Mouse (Mus musculus) cerebellum, adult 11 months (tissue): ENCODE data around the gene Etv6.

Source experiments
- DNase-seq: peaks from one replicate; pipeline ENCODE4 v3.0.0; 2022

Gene Etv6

GRCm38 (mm10) chr6:134217747-134218146 is 182.2 kb downstream of the Etv6 start:
- no peak for DNase-seq

GRCm38 (mm10) chr6:134218441-134218840 is 182.9 kb downstream of the Etv6 start:
- no peak for DNase-seq

- DNase-seq: no peak
These were observed 183.9 kb downstream of the Etv6 start for GRCm38 (mm10) chr6:134219358-134219757.

- no peak for DNase-seq
These were observed 184.8 kb downstream of the Etv6 start for GRCm38 (mm10) chr6:134220209-134220777.

GRCm38 (mm10) chr6:134222248-134222929 is 186.9 kb downstream of the Etv6 start:
- DNase-seq: no peak

- no peak for DNase-seq
These were observed 190.1 kb downstream of the Etv6 start for GRCm38 (mm10) chr6:134225564-134225963.

- no peak for DNase-seq
These were observed 191.1 kb downstream of the Etv6 start for GRCm38 (mm10) chr6:134226349-134227169.

- DNase-seq: no peak
These were observed 200.8 kb downstream of the Etv6 start for GRCm38 (mm10) chr6:134236311-134236710.

GRCm38 (mm10) chr6:134238455-134238854 is 203.0 kb downstream of the Etv6 start:
- no peak for DNase-seq

- no peak for DNase-seq
These were observed 205.5 kb downstream of the Etv6 start for GRCm38 (mm10) chr6:134240988-134241387.

- no peak for DNase-seq
These were observed 207.6 kb downstream of the Etv6 start for GRCm38 (mm10) chr6:134243119-134243518.

GRCm38 (mm10) chr6:134243546-134243945 is 208.0 kb downstream of the Etv6 start:
- DNase-seq: no peak

GRCm38 (mm10) chr6:134244071-134244470 is 208.6 kb downstream of the Etv6 start:
- no peak for DNase-seq

GRCm38 (mm10) chr6:134246109-134246508 is 210.6 kb downstream of the Etv6 start:
- no peak for DNase-seq

- no peak for DNase-seq
These were observed 211.8 kb downstream of the Etv6 start for GRCm38 (mm10) chr6:134247324-134247723.

- no peak for DNase-seq
These were observed 213.2 kb downstream of the Etv6 start for GRCm38 (mm10) chr6:134248720-134249119.

- no peak for DNase-seq
These were observed 215.3 kb downstream of the Etv6 start for GRCm38 (mm10) chr6:134250764-134251163.

- no peak for DNase-seq
These were observed 215.9 kb downstream of the Etv6 start for GRCm38 (mm10) chr6:134251364-134251763.

- no peak for DNase-seq
These were observed 216.7 kb downstream of the Etv6 start for GRCm38 (mm10) chr6:134252081-134252755.

- no peak for DNase-seq
These were observed 220.9 kb downstream of the Etv6 start for GRCm38 (mm10) chr6:134256369-134256768.

GRCm38 (mm10) chr6:134259913-134260312 is 224.4 kb downstream of the Etv6 start:
- DNase-seq: no peak

GRCm38 (mm10) chr6:134261904-134262303 is 226.4 kb downstream of the Etv6 start:
- DNase-seq: no peak

- DNase-seq: no peak
These were observed 226.9 kb downstream of the Etv6 start for GRCm38 (mm10) chr6:134262383-134262782.
